Mouse (Mus musculus) limb, embryonic 11.5 days (tissue): ENCODE results near the gene Clrn2. TPM values are rescaled to one million over a fixed set of nuclear protein-coding genes. Genes with fewer than 3 reads are reported as not detected.

Experiments
- ATAC-seq: fragments of 200-750 bp; cut with Nextera tagmentation; 2 replicates; pipeline ENCODE4 v1.8.0; 2017; ENCODE audit warnings: low read depth; ENCODE audit not compliant: insufficient number of reproducible peaks, low FRiP score, low TSS enrichment
- DNase-seq: peaks from one replicate; pipeline ENCODE4 v3.0.0-alpha.2; 2015; ENCODE audit warnings: low spot score
- H3K27ac ChIP-seq: fragments of 300-500 bp; sonication (generic); replicated peaks from 2 replicates; pipeline ENCODE4 v1.5.1; 2014; ENCODE audit warnings: low read depth, mild to moderate bottlenecking, low read length
- H3K27me3 ChIP-seq: fragments of 300-500 bp; sonication (generic); 2 replicates; pipeline ENCODE4 v1.6.1; 2014; ENCODE audit warnings: mild to moderate bottlenecking, low read length, mixed read lengths; ENCODE audit not compliant: control insufficient read depth, insufficient read depth
- H3K36me3 ChIP-seq: fragments of 300-500 bp; sonication (generic); 2 replicates; pipeline ENCODE4 v1.6.1; 2014; ENCODE audit warnings: mild to moderate bottlenecking, low read length, moderate library complexity, mixed read lengths; ENCODE audit not compliant: control insufficient read depth, insufficient read depth
- H3K4me1 ChIP-seq: fragments of 300-500 bp; sonication (generic); 2 replicates; pipeline ENCODE4 v1.6.1; 2014; ENCODE audit warnings: low read length, mixed read lengths; ENCODE audit not compliant: control insufficient read depth, insufficient read depth
- H3K4me2 ChIP-seq: fragments of 300-500 bp; sonication (generic); 2 replicates; pipeline ENCODE4 v1.6.1; 2014; ENCODE audit warnings: low read depth, mild to moderate bottlenecking, moderate library complexity; ENCODE audit not compliant: severe bottlenecking
- H3K4me3 ChIP-seq: fragments of 300-500 bp; sonication (generic); 2 replicates; pipeline ENCODE4 v1.5.1; 2014; ENCODE audit warnings: low read depth, low read length
- H3K9ac ChIP-seq: fragments of 300-500 bp; sonication (generic); 2 replicates; pipeline ENCODE4 v1.6.1; 2014; ENCODE audit warnings: mild to moderate bottlenecking, low read length
- H3K9me3 ChIP-seq: fragments of 300-500 bp; sonication (generic); 2 replicates; pipeline ENCODE4 v1.6.1; 2016; ENCODE audit warnings: low read length; ENCODE audit not compliant: control insufficient read depth
- WGBS: fragments of 180-500 bp; shearing (Covaris S2); extraction: QIAGEN DNeasy Blood & Tissue Kit; methylation state at CpG from one replicate; pipeline ENCODE4 v1.1.7; 2014; 5-methylcytosine and 5-hydroxymethylcytosine counted together
- polyA plus RNA-seq: library from polyadenylated mRNA; unstranded; fragments of >200 nt; fragmentation: Nextera tagmentation; extraction: Ambion mirVana; gene quantifications from 2 replicates; pipeline ENCODE4 v1.2.1, GENCODE M21; 2014

The Clrn2 gene
- polyA plus RNA-seq, 1 experiment from 2014 or later: not detected

- Histone ChIP-seq H3K27ac (no peak overlapping the region), H3K9me3 (no peaks in the 10 kb centered on the region), H3K36me3 (no peaks in the 10 kb centered on the region), H3K4me2 (no peak overlapping the region), H3K9ac (no peak overlapping the region), H3K4me3 (no peak overlapping the region), H3K27me3 (no peaks in the 10 kb centered on the region), H3K4me1 (peaks cover 3% of the 10 kb centered on the region; the same call in 1 of the 2 replicates)
- DNase-seq: no peak
- ATAC-seq: no peak
- WGBS: 80% methylated on average over 8 of the region's 8 CpGs
These were observed 9.3 kb upstream of the Clrn2 start for GRCm38 (mm10) chr5:45444130-45444832.

GRCm38 (mm10) chr5:45448676-45449075 is 4.9 kb upstream of the Clrn2 start:
- Histone ChIP-seq H3K27me3 (no peaks in the 10 kb centered on the region), H3K27ac (no peak overlapping the region), H3K9me3 (no peaks in the 10 kb centered on the region), H3K4me1 (peaks cover 3% of the 10 kb centered on the region; the same call in 1 of the 2 replicates), H3K9ac (no peak overlapping the region), H3K4me3 (no peak overlapping the region), H3K4me2 (peak overlapping the region; percentile 95), H3K36me3 (no peaks in the 10 kb centered on the region)
- WGBS: 73% methylated on average over 5 of the region's 5 CpGs
- ATAC-seq (no peak), DNase-seq (no peak)

- H3K9me3 ChIP-seq: no peaks in the 10 kb centered on the region
- H3K4me1 ChIP-seq: peaks cover 3% of the 10 kb centered on the region; the same call in 1 of the 2 replicates
- H3K36me3 ChIP-seq: no peaks in the 10 kb centered on the region
- no peak for ATAC-seq
- H3K27me3 ChIP-seq: no peaks in the 10 kb centered on the region
- no peak overlapping the region; the same call in 1 of the 2 replicates for H3K9ac ChIP-seq
- 3% methylated on average over 8 of the region's 8 CpGs for WGBS
- peak overlapping the region; percentile 95 for H3K4me2 ChIP-seq
- DNase-seq: peak; percentile 27
- no peak overlapping the region for H3K27ac ChIP-seq
- peak overlapping the region; percentile 66 for H3K4me3 ChIP-seq
These were observed 4.3 kb upstream of the Clrn2 start for GRCm38 (mm10) chr5:45449206-45449605.

- Histone ChIP-seq H3K4me3 (peak within 1 kb of the TSS; percentile 66), H3K9me3 (no peaks in the 10 kb centered on the region), H3K27ac (0 out of 2 replicates have a peak within 1 kb of the TSS, but pooled peaks have one; percentile 42), H3K36me3 (no peaks in the 10 kb centered on the region), H3K27me3 (no peaks in the 10 kb centered on the region), H3K4me1 (peaks cover 3% of the 10 kb centered on the region; the same call in 1 of the 2 replicates), H3K9ac (peak within 1 kb of the TSS; percentile 78), H3K4me2 (peak within 1 kb of the TSS; percentile 95)
- ATAC-seq (peak; percentile 100), DNase-seq (peak; percentile 99)
- 0% methylated on average over 70 of the region's 70 CpGs for WGBS
These were observed 3.5 kb upstream of the Clrn2 start, which contains the start of gene Qdpr for GRCm38 (mm10) chr5:45449831-45450716. TSS of gene Qdpr (minus strand) at chr5:45450236.

- no peaks in the 10 kb centered on the region for H3K4me1 ChIP-seq
- ATAC-seq (no peak), DNase-seq (no peak)
- no peaks in the 10 kb centered on the region for H3K36me3 ChIP-seq
- H3K4me3 ChIP-seq: no peak overlapping the region
- H3K4me2 ChIP-seq: no peak overlapping the region
- no peaks in the 10 kb centered on the region for H3K9me3 ChIP-seq
- H3K27me3 ChIP-seq: no peaks in the 10 kb centered on the region
- no peak overlapping the region for H3K9ac ChIP-seq
- H3K27ac ChIP-seq: no peak overlapping the region
- WGBS: 47% methylated on average over 9 of the region's 9 CpGs
These were observed 905 bp downstream of the Clrn2 start for GRCm38 (mm10) chr5:45454456-45454855.

GRCm38 (mm10) chr5:45472880-45473450 is 19.4 kb downstream of the Clrn2 start:
- WGBS: 40% methylated on average over 7 of the region's 7 CpGs
- H3K4me1 ChIP-seq: no peaks in the 10 kb centered on the region
- no peaks in the 10 kb centered on the region for H3K36me3 ChIP-seq
- DNase-seq (no peak), ATAC-seq (no peak)
- H3K4me3 ChIP-seq: no peak overlapping the region
- no peaks in the 10 kb centered on the region for H3K9me3 ChIP-seq
- H3K27me3 ChIP-seq: no peaks in the 10 kb centered on the region
- no peak overlapping the region for H3K4me2 ChIP-seq
- H3K9ac ChIP-seq: no peak overlapping the region
- H3K27ac ChIP-seq: no peak overlapping the region

- Histone ChIP-seq H3K4me1 (no peaks in the 10 kb centered on the region), H3K4me3 (no peak overlapping the region), H3K27ac (no peak overlapping the region), H3K27me3 (no peaks in the 10 kb centered on the region), H3K36me3 (no peaks in the 10 kb centered on the region), H3K4me2 (no peak overlapping the region), H3K9ac (no peak overlapping the region), H3K9me3 (no peaks in the 10 kb centered on the region)
- 94% methylated on average over 1 of the region's 1 CpGs for WGBS
- no peak for ATAC-seq
- no peak for DNase-seq
These were observed 20.0 kb downstream of the Clrn2 start for GRCm38 (mm10) chr5:45473521-45473920.

- Histone ChIP-seq H3K27ac (no peak overlapping the region), H3K36me3 (no peaks in the 10 kb centered on the region), H3K4me3 (no peak overlapping the region), H3K4me1 (no peaks in the 10 kb centered on the region), H3K9me3 (no peaks in the 10 kb centered on the region), H3K9ac (no peak overlapping the region), H3K4me2 (no peak overlapping the region), H3K27me3 (no peaks in the 10 kb centered on the region)
- DNase-seq (peak; percentile 48), ATAC-seq (no peak)
- 32% methylated on average over 6 of the region's 6 CpGs for WGBS
These were observed 20.7 kb downstream of the Clrn2 start for GRCm38 (mm10) chr5:45474215-45474614.
